Mouse (Mus musculus): ENCODE measurements around the gene Wdr73. TPM values are rescaled to one million over a fixed set of nuclear protein-coding genes. Genes with fewer than 3 reads are reported as not detected.

Gene Wdr73
- polyA plus RNA-seq, 1 experiment, result 12.8 TPM

GRCm38 (mm10) chr7:80866514-80867147 lies 34.4 kb downstream of the Wdr73 start:
- Histone ChIP-seq H3K36me3 (ENCODE audit: control insufficient read depth, insufficient read depth, low read length) (peaks cover 4% of the 10 kb centered on the region), H3K27me3 (ENCODE audit: control insufficient read depth, insufficient read depth, low read length) (no peaks in the 10 kb centered on the region), H3K4me3 (ENCODE audit: extremely low read depth, insufficient read depth, insufficient read length) (no peak overlapping the region), H3K27ac (ENCODE audit: insufficient read depth, low read length) (no peak overlapping the region), H3K4me1 (ENCODE audit: control insufficient read depth, insufficient read depth, insufficient read length) (peaks cover 8% of the 10 kb centered on the region; the same call in 1 of the 2 replicates)
- no peak for DNase-seq (ENCODE audit: low read depth in 1 of 2, low spot score in 2 of 2)
- 78% methylated on average over 7 of the region's 7 CpGs for WGBS
- no peak for TF ChIP-seq CTCF (IDR thresholded peaks at IDR 0.05; ENCODE audit: extremely low read depth, insufficient read depth, insufficient read length, insufficient replicate concordance)
- no peak for TF ChIP-seq POLR2A (IDR thresholded peaks at IDR 0.05; ENCODE audit: low read depth, low read length)

GRCm38 (mm10) chr7:80865521-80865920 lies 35.5 kb downstream of the Wdr73 start:
- no peak for DNase-seq (ENCODE audit: low read depth in 1 of 2, low spot score in 2 of 2)
- TF ChIP-seq CTCF (IDR thresholded peaks at IDR 0.05; ENCODE audit: extremely low read depth, insufficient read depth, insufficient read length, insufficient replicate concordance), result no peak
- TF ChIP-seq POLR2A (IDR thresholded peaks at IDR 0.05; ENCODE audit: low read depth, low read length), result no peak
- Histone ChIP-seq H3K36me3 (ENCODE audit: control insufficient read depth, insufficient read depth, low read length) (peaks cover 4% of the 10 kb centered on the region), H3K4me1 (ENCODE audit: control insufficient read depth, insufficient read depth, insufficient read length) (peaks cover 8% of the 10 kb centered on the region; the same call in 1 of the 2 replicates), H3K27me3 (ENCODE audit: control insufficient read depth, insufficient read depth, low read length) (no peaks in the 10 kb centered on the region), H3K27ac (ENCODE audit: insufficient read depth, low read length) (peak overlapping the region; percentile 89), H3K4me3 (ENCODE audit: extremely low read depth, insufficient read depth, insufficient read length) (no peak overlapping the region; the same call in 1 of the 2 replicates)
- 52% methylated on average over 7 of the region's 7 CpGs for WGBS

GRCm38 (mm10) chr7:80864831-80865230 lies 36.2 kb downstream of the Wdr73 start:
- 4% methylated on average over 8 of the region's 8 CpGs for WGBS
- peak; percentile 57 to 68 for DNase-seq (ENCODE audit: low read depth in 1 of 2, low spot score in 2 of 2)
- Histone ChIP-seq H3K27ac (ENCODE audit: insufficient read depth, low read length) (peak overlapping the region; percentile 89), H3K4me1 (ENCODE audit: control insufficient read depth, insufficient read depth, insufficient read length) (peaks cover 8% of the 10 kb centered on the region; the same call in 1 of the 2 replicates), H3K27me3 (ENCODE audit: control insufficient read depth, insufficient read depth, low read length) (no peaks in the 10 kb centered on the region), H3K36me3 (ENCODE audit: control insufficient read depth, insufficient read depth, low read length) (peaks cover 4% of the 10 kb centered on the region), H3K4me3 (ENCODE audit: extremely low read depth, insufficient read depth, insufficient read length) (peak overlapping the region; percentile 32; the same call in 1 of the 2 replicates)
- TF ChIP-seq POLR2A (IDR thresholded peaks at IDR 0.05; ENCODE audit: low read depth, low read length), result peak; percentile 40; the same call in 1 of the 2 replicates
- TF ChIP-seq CTCF (IDR thresholded peaks at IDR 0.05; ENCODE audit: extremely low read depth, insufficient read depth, insufficient read length, insufficient replicate concordance), result no peak

GRCm38 (mm10) chr7:80864151-80864550 lies 36.9 kb downstream of the Wdr73 start:
- TF ChIP-seq CTCF (IDR thresholded peaks at IDR 0.05; ENCODE audit: extremely low read depth, insufficient read depth, insufficient read length, insufficient replicate concordance) (no peak), POLR2A (IDR thresholded peaks at IDR 0.05; ENCODE audit: low read depth, low read length) (no peak)
- 28% methylated on average over 1 of the region's 1 CpGs for WGBS
- DNase-seq (ENCODE audit: low read depth in 1 of 2, low spot score in 2 of 2), result no peak
- Histone ChIP-seq H3K36me3 (ENCODE audit: control insufficient read depth, insufficient read depth, low read length) (peaks cover 2% of the 10 kb centered on the region), H3K4me1 (ENCODE audit: control insufficient read depth, insufficient read depth, insufficient read length) (peaks cover 8% of the 10 kb centered on the region; the same call in 1 of the 2 replicates), H3K27ac (ENCODE audit: insufficient read depth, low read length) (peak overlapping the region; percentile 69; the same call in 1 of the 2 replicates), H3K4me3 (ENCODE audit: extremely low read depth, insufficient read depth, insufficient read length) (no peak overlapping the region), H3K27me3 (ENCODE audit: control insufficient read depth, insufficient read depth, low read length) (no peaks in the 10 kb centered on the region)

DNA sequence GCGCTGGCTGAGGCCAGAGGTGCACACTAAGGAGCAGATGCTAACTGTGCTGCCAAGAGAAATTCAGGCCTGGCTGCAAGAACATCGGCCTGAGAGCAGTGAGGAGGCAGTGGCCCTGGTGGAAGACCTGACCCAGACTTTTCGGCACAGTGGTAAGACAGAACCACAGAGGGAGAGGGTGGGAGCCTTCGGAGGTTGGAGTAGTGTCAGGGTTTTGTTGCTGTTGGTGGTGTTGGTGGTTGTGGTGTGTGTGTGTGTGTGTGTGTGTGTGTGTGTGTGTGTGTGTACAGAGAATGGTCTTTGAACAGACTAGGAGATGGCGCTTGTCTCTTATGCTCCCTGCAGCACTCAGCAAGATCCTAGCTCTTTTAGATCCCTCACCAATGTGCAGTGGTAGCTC lies 37.5 kb downstream of the Wdr73 start:
- Histone ChIP-seq H3K36me3 (ENCODE audit: control insufficient read depth, insufficient read depth, low read length) (peaks cover 2% of the 10 kb centered on the region), H3K4me3 (ENCODE audit: extremely low read depth, insufficient read depth, insufficient read length) (peak overlapping the region; percentile 22; the same call in 1 of the 2 replicates), H3K4me1 (ENCODE audit: control insufficient read depth, insufficient read depth, insufficient read length) (peaks cover 8% of the 10 kb centered on the region; the same call in 1 of the 2 replicates), H3K27me3 (ENCODE audit: control insufficient read depth, insufficient read depth, low read length) (no peaks in the 10 kb centered on the region), H3K27ac (ENCODE audit: insufficient read depth, low read length) (peak overlapping the region; percentile 69)
- 60% methylated on average over 5 of the region's 5 CpGs for WGBS
- TF ChIP-seq CTCF (IDR thresholded peaks at IDR 0.05; ENCODE audit: extremely low read depth, insufficient read depth, insufficient read length, insufficient replicate concordance) (no peak), POLR2A (IDR thresholded peaks at IDR 0.05; ENCODE audit: low read depth, low read length) (no peak)
- DNase-seq (ENCODE audit: low read depth in 1 of 2, low spot score in 2 of 2), result no peak

DNA sequence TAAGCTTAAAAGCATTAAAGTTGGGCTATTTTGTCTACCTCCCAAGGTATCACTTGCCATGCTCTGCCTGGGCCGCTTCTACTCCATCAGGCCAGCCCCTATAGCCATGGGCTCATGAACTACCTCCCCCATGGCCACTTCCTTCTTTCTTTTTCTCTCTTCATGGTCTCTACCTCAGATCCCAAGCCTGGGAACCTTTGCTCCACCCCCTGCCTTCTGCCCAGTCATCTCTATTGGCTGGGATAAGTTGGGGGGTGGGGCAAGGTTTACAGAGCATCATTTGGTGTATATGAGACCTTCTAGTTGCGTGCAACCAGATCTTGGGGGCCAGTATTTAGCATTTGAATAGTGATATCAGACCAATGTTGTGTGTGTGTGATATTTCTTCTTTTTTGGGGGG lies 38.6 kb downstream of the Wdr73 start:
- Histone ChIP-seq H3K4me3 (ENCODE audit: extremely low read depth, insufficient read depth, insufficient read length) (no peak overlapping the region), H3K27me3 (ENCODE audit: control insufficient read depth, insufficient read depth, low read length) (no peaks in the 10 kb centered on the region), H3K27ac (ENCODE audit: insufficient read depth, low read length) (no peak overlapping the region), H3K4me1 (ENCODE audit: control insufficient read depth, insufficient read depth, insufficient read length) (peaks cover 8% of the 10 kb centered on the region; the same call in 1 of the 2 replicates), H3K36me3 (ENCODE audit: control insufficient read depth, insufficient read depth, low read length) (no peaks in the 10 kb centered on the region)
- DNase-seq (ENCODE audit: low read depth in 1 of 2, low spot score in 2 of 2), result no peak
- no peak for TF ChIP-seq CTCF (IDR thresholded peaks at IDR 0.05; ENCODE audit: extremely low read depth, insufficient read depth, insufficient read length, insufficient replicate concordance)
- TF ChIP-seq POLR2A (IDR thresholded peaks at IDR 0.05; ENCODE audit: low read depth, low read length), result no peak
- WGBS, result 68% methylated on average over 2 of the region's 2 CpGs

GRCm38 (mm10) chr7:80860729-80861274 lies 40.3 kb downstream of the Wdr73 start, which contains the start of gene Zscan2:
Gene Zscan2 (plus strand): TSS chr7:80860920.
- Histone ChIP-seq H3K36me3 (ENCODE audit: control insufficient read depth, insufficient read depth, low read length) (no peaks in the 10 kb centered on the region), H3K27ac (ENCODE audit: insufficient read depth, low read length) (peak within 1 kb of the TSS; percentile 69), H3K4me1 (ENCODE audit: control insufficient read depth, insufficient read depth, insufficient read length) (peaks cover 9% of the 10 kb centered on the region; the same call in 1 of the 2 replicates), H3K27me3 (ENCODE audit: control insufficient read depth, insufficient read depth, low read length) (no peaks in the 10 kb centered on the region), H3K4me3 (ENCODE audit: extremely low read depth, insufficient read depth, insufficient read length) (peak within 1 kb of the TSS; percentile 92)
- under 1% methylated on average over 40 of the region's 40 CpGs for WGBS
- peak; percentile 85 to 88 for DNase-seq (ENCODE audit: low read depth in 1 of 2, low spot score in 2 of 2)
- TF ChIP-seq CTCF (IDR thresholded peaks at IDR 0.05; ENCODE audit: extremely low read depth, insufficient read depth, insufficient read length, insufficient replicate concordance) (no peak), POLR2A (IDR thresholded peaks at IDR 0.05; ENCODE audit: low read depth, low read length) (no peak; the same call in 1 of the 2 replicates)
